Mouse (Mus musculus) ES-Bruce4 (cell line): ENCODE measurements at regions not wholly inside any gene's neighbourhood (a gene's known extent, or its start where the extent isn't known, plus 50 kb on each side); places are given as distances from the start of the nearest gene placed in this dataset.

Source experiments
- H3K27ac ChIP-seq: 2 replicates; pipeline ENCODE4 v1.5.1; 2012; ENCODE audit warnings: low read length, inconsistent platforms; ENCODE audit not compliant: insufficient read depth
- H3K27me3 ChIP-seq: 2 replicates; pipeline ENCODE4 v1.6.1; 2012; ENCODE audit warnings: mild to moderate bottlenecking, low read length, inconsistent platforms; ENCODE audit not compliant: control insufficient read depth, poor library complexity, insufficient read depth, severe bottlenecking
- H3K36me3 ChIP-seq: 2 replicates; pipeline ENCODE4 v1.6.1; 2012; ENCODE audit warnings: inconsistent platforms, mild to moderate bottlenecking, low read length, moderate library complexity; ENCODE audit not compliant: control insufficient read depth, poor library complexity, insufficient read depth, severe bottlenecking
- H3K4me1 ChIP-seq: one replicate; pipeline ENCODE4 v1.8.1; 2011; ENCODE audit warnings: low read length; ENCODE audit not compliant: control insufficient read depth, insufficient read depth
- H3K4me3 ChIP-seq: 2 replicates; pipeline ENCODE4 v1.5.1; 2011; ENCODE audit warnings: low read depth, mild to moderate bottlenecking, low read length
- H3K9ac ChIP-seq: 2 replicates; pipeline ENCODE4 v1.6.1; 2012; ENCODE audit warnings: low read depth, mild to moderate bottlenecking, inconsistent platforms; ENCODE audit not compliant: poor library complexity, severe bottlenecking
- H3K9me3 ChIP-seq: replicated peaks from 2 replicates; pipeline ENCODE4 v1.6.1; 2012; ENCODE audit warnings: mild to moderate bottlenecking, low read length, inconsistent platforms; ENCODE audit not compliant: control insufficient read depth, poor library complexity, insufficient read depth, severe bottlenecking
- CTCF ChIP-seq: IDR thresholded peaks from one replicate; pipeline ENCODE4 v1.8.1; 2011; ENCODE audit warnings: low read depth, low read length
- EP300 ChIP-seq: IDR thresholded peaks from 2 replicates; pipeline ENCODE4 v1.6.1; 2011; ENCODE audit warnings: low read depth, low read length; ENCODE audit not compliant: insufficient read depth
- POLR2A ChIP-seq: IDR thresholded peaks from one replicate; pipeline ENCODE4 v1.8.1; 2011; ENCODE audit warnings: low read length; ENCODE audit not compliant: insufficient read depth

DNA sequence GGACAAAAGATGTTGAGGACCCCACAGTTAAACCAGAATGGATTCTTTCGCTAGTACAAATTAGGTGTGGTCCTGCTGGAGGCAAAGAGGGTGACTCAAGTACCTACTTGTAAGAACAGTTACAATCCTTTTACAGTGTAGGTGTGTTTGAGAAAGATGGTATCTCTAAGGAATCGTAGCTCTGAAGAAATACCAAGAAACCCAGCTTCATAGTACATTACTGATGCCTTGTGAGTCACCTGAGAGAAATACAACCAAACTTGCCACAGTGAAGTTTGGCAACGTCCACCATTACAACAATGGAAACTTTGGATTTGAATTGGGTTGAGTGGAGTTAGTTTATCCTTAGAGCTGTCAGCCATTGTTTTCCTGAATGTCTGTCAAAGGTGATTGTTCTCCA is 405.7 kb upstream of the Tle4 start:
- Histone ChIP-seq H3K9ac (no peak overlapping the region), H3K27me3 (no peaks in the 10 kb centered on the region; the same call in 1 of the 2 replicates), H3K4me1 (no peaks in the 10 kb centered on the region), H3K27ac (no peak overlapping the region), H3K9me3 (no peaks in the 10 kb centered on the region), H3K36me3 (no peaks in the 10 kb centered on the region), H3K4me3 (no peak overlapping the region)
- TF ChIP-seq EP300 (no peak), CTCF (no peak), POLR2A (no peak)

DNA sequence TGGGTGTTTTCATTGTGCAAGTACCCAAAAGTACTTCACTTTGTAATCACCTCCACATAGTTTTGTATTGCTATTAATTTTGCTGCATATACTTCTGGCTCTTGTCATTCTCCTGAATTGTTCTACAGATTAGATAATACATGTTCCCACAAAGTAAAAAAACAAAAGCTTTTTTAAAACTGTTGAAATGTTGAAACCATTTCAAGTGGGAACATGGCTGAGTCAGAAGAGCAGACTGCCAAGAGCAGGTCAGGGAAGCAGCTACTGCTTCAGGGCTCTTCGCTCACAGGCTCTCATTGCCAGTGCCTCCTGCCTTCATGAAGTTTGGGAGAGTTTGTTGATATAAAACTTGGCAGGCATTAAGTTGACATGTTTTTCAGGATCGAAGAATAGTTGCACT is 395.5 kb upstream of the Tle4 start:
- no peak overlapping the region for H3K4me3 ChIP-seq
- H3K27ac ChIP-seq = no peak overlapping the region
- H3K9me3 ChIP-seq = no peaks in the 10 kb centered on the region
- no peaks in the 10 kb centered on the region for H3K4me1 ChIP-seq
- TF ChIP-seq POLR2A (no peak), EP300 (no peak), CTCF (no peak)
- H3K36me3 ChIP-seq = no peaks in the 10 kb centered on the region
- no peak overlapping the region for H3K9ac ChIP-seq
- no peaks in the 10 kb centered on the region for H3K27me3 ChIP-seq

DNA sequence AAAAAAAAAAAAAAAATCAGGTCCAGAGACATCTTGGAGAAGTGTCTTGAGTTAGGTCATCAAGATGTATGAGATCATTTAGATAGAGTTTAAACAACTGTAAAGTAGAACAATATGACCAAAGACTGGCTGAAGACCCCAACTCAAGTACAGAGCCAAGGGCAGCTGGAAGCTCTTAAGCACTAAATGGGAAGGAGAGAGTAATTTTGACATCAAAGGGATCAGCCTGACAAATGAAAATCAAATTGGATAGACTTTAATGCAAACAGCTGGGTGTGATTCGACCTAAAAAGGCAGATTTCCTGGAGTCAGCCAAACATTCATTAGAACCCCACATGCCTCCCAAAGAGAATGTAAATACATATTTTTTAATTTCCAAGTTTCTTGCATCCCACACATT is 372.3 kb upstream of the Tle4 start:
- Histone ChIP-seq H3K4me3 (no peak overlapping the region), H3K9ac (no peak overlapping the region), H3K27ac (no peak overlapping the region), H3K4me1 (no peaks in the 10 kb centered on the region), H3K9me3 (no peaks in the 10 kb centered on the region), H3K36me3 (no peaks in the 10 kb centered on the region), H3K27me3 (no peaks in the 10 kb centered on the region)
- TF ChIP-seq CTCF (no peak), POLR2A (no peak)

DNA sequence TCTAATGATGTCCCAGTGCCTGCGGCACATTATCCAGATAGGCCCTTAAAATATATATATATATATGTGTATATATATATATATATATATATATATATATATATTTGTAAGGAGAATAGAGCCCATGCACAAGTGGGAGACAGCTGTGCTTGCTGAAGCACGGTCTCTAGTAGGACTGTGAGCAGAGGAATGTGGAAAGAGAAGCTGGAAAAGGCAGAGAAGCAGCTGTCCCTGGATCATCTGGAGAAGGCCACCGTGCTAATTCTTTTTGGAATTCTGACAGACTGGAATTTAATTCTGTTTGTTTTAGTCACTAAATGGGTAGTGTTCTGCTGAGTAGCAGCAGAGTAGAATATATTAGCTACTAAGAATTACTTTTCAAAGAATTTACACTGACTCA is 370.4 kb upstream of the Tle4 start:
- Histone ChIP-seq H3K27me3 (no peaks in the 10 kb centered on the region), H3K4me3 (no peak overlapping the region), H3K9me3 (no peaks in the 10 kb centered on the region), H3K9ac (no peak overlapping the region), H3K36me3 (no peaks in the 10 kb centered on the region), H3K27ac (no peak overlapping the region), H3K4me1 (no peaks in the 10 kb centered on the region)
- no peak for TF ChIP-seq POLR2A
- no peak for TF ChIP-seq CTCF
- TF ChIP-seq EP300 = no peak

DNA sequence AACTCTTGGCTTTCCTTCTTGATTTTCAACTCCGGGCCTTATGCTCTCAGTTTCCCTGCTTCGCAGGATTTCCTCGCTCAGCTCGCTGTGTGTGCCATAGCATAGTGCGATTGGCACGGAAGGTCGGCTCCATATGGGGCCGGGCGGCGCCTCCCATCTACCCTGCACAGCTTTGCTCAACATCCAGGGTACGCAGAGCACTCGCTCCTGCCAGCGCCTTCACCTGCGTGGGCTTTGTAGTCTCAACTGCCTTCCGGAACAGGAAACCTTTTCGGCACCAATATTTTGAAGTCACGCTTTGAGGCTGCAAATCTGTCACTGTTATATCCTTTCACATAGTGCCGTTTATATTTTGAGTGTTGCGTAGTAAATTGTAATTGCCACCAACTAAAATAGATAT is 359.9 kb upstream of the Tle4 start:
- Histone ChIP-seq H3K4me3 (no peak overlapping the region), H3K9me3 (no peaks in the 10 kb centered on the region), H3K36me3 (no peaks in the 10 kb centered on the region), H3K4me1 (peaks cover 3% of the 10 kb centered on the region), H3K27me3 (no peaks in the 10 kb centered on the region; the same call in 1 of the 2 replicates), H3K9ac (no peak overlapping the region), H3K27ac (no peak overlapping the region)
- no peak for TF ChIP-seq EP300

DNA sequence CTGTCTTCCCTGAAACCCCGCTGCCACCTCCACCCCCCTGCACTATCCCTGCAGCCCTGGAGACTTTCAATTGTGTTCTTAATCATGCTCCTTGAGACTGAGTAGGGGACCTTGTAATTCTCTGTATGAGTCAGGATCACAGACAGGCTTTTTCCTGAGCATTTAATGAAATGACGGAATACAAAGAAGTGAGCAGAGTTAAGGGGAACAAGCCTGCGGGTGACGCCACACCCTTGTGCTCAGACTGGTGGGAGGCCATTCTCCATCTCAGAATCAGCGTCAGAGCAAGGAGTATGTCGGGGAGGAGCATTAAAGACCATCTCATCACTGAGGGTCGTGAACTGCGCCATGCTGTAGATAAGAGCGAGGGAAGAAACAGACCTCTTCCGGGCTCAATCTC is 359.3 kb upstream of the Tle4 start:
- no peak overlapping the region for H3K9ac ChIP-seq
- H3K4me1 ChIP-seq = peaks cover 3% of the 10 kb centered on the region
- H3K27ac ChIP-seq = no peak overlapping the region
- no peaks in the 10 kb centered on the region; the same call in 1 of the 2 replicates for H3K27me3 ChIP-seq
- H3K36me3 ChIP-seq = no peaks in the 10 kb centered on the region
- no peak for TF ChIP-seq EP300
- TF ChIP-seq POLR2A = no peak
- TF ChIP-seq CTCF = no peak
- H3K4me3 ChIP-seq = no peak overlapping the region
- no peaks in the 10 kb centered on the region for H3K9me3 ChIP-seq
